In the genomic region with DNA sequence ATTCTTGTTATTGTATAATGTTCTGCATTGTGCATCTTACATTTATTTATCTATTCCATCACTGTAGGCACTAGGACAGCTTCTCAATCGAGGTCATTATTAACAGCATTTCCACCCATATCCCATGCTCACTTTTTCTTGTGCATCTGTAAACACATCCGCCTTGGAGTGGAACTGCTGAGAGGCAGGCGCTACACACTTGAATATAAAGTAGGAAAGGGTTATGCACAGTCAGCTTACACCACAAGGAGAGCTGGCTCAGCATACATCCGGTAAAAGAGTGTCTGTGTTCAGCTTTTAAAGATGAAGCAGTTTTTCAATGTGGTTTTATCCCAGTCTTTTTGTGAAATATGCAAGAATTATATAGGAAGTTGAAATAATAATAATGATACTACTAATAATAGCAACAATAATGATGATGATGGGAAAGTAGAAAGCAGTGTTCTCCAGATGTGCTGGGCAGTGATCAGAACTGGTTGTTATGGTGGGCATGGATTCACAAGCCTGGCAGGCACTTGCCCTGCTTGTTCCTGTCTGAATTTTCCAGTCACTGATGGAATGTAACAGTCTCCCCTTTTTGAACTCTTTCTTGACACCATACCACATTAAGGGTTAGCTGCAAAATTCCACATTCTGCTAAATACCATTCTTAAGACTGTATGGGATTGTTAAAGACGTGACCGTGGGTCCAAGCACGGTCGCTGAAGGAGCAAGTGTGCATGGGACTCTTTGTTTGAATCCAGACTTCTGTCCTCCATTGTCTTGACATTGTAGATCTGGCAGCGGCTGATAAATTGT, we compare ENCODE assay signal across 10 mouse cellular contexts.
DNase-seq lines count a peak whose midpoint lies in the region; ATAC-seq and TF ChIP-seq lines count a peak whose summit lies in the region.
"Had no signal": no experiment of that assay in that cellular context is flagged by ENCODE, and none has a peak within 500 bp of the region (broad histone marks: within the 10 kb centered on the region; RNA-seq: fewer than 3 reads in every experiment).

No protein-coding gene starts in this region.

- DNase-seq in lung, adult 2 months = no peak
- DNase-seq in lung, postnatal 14 days = no peak
- DNase-seq in hindbrain, embryonic 14.5 days (ENCODE audit: low spot score) = no peak
- DNase-seq in yolk sac, embryonic 10.5 days (ENCODE audit: low spot score) = no peak
- no peak for DNase-seq in retina, postnatal 1 day

- no peak for TF ChIP-seq POLR2A in lung, adult 2 months (IDR thresholded peaks at IDR 0.05; ENCODE audit: borderline replicate concordance, extremely low read depth, low read depth, low read length)

- H3K4me2 ChIP-seq in heart, embryonic 13.5 days = peak overlapping the region; percentile 55
- H3K4me2 ChIP-seq in hindbrain, embryonic 14.5 days (replicated peaks) = no peak overlapping the region
- no peak overlapping the region for H3K4me2 ChIP-seq in midbrain, embryonic 15.5 days
- H3K4me2 ChIP-seq: limb, embryonic 12.5 days; stomach, embryonic 15.5 days had no signal

- no peaks in the 10 kb centered on the region for H3K9me3 ChIP-seq in heart, embryonic 13.5 days
- no peaks in the 10 kb centered on the region for H3K9me3 ChIP-seq in hindbrain, embryonic 14.5 days (ENCODE audit: control insufficient read depth, low read length)
- H3K9me3 ChIP-seq in midbrain, embryonic 15.5 days = no peaks in the 10 kb centered on the region
- H3K9me3 ChIP-seq: limb, embryonic 12.5 days; stomach, embryonic 15.5 days had no signal

- no peak for ATAC-seq in heart, embryonic 13.5 days (ENCODE audit: extremely low read depth, insufficient number of reproducible peaks, low FRiP score, low TSS enrichment)
- ATAC-seq in hindbrain, embryonic 14.5 days (ENCODE audit: low FRiP score) = peak; percentile 64; the same call in 1 of the 2 replicates
- ATAC-seq in midbrain, embryonic 15.5 days (replicated peaks) = peak; percentile 68; the same call in 1 of the 2 replicates
- ATAC-seq: Patski had no signal

- TF ChIP-seq CTCF in lung, adult 2 months (IDR thresholded peaks at IDR 0.05; ENCODE audit: insufficient read depth, low read length) = no peak

- no peaks in the 10 kb centered on the region for H3K27me3 ChIP-seq in heart, embryonic 13.5 days (replicated peaks)
- H3K27me3 ChIP-seq in hindbrain, embryonic 14.5 days (ENCODE audit: control insufficient read depth, insufficient read depth, low read length) = no peaks in the 10 kb centered on the region
- H3K27me3 ChIP-seq in midbrain, embryonic 15.5 days (replicated peaks) = no peaks in the 10 kb centered on the region
- H3K27me3 ChIP-seq: limb, embryonic 12.5 days; Patski; stomach, embryonic 15.5 days had no signal

- H3K4me1 ChIP-seq in lung, adult 2 months (ENCODE audit: control insufficient read depth, insufficient read depth, low read length) = peaks cover 11% of the 10 kb centered on the region
- peaks cover 18% of the 10 kb centered on the region for H3K4me1 ChIP-seq in heart, embryonic 13.5 days
- 0 out of 2 replicates have a peak, but pooled peaks cover 9% of the 10 kb centered on the region for H3K4me1 ChIP-seq in hindbrain, embryonic 14.5 days (replicated peaks; ENCODE audit: control insufficient read depth, insufficient read depth, low read length)
- H3K4me1 ChIP-seq in midbrain, embryonic 15.5 days = peaks cover 5% of the 10 kb centered on the region
- H3K4me1 ChIP-seq: limb, embryonic 12.5 days; stomach, embryonic 15.5 days had no signal

- H3K9ac ChIP-seq in heart, embryonic 13.5 days = no peak overlapping the region
- H3K9ac ChIP-seq in hindbrain, embryonic 14.5 days = no peak overlapping the region
- no peak overlapping the region for H3K9ac ChIP-seq in midbrain, embryonic 15.5 days
- H3K9ac ChIP-seq: limb, embryonic 12.5 days; stomach, embryonic 15.5 days had no signal

- no peaks in the 10 kb centered on the region for H3K36me3 ChIP-seq in heart, embryonic 13.5 days
- no peaks in the 10 kb centered on the region for H3K36me3 ChIP-seq in hindbrain, embryonic 14.5 days (replicated peaks; ENCODE audit: control insufficient read depth, insufficient read depth)
- no peaks in the 10 kb centered on the region for H3K36me3 ChIP-seq in midbrain, embryonic 15.5 days (replicated peaks)
- H3K36me3 ChIP-seq: limb, embryonic 12.5 days; stomach, embryonic 15.5 days had no signal

- H3K4me3 ChIP-seq in lung, adult 2 months (replicated peaks; ENCODE audit: extremely low read depth, low read depth, low read length) = peak overlapping the region; percentile 10
- no peak overlapping the region for H3K4me3 ChIP-seq in heart, embryonic 13.5 days
- no peak overlapping the region for H3K4me3 ChIP-seq in hindbrain, embryonic 14.5 days (replicated peaks; ENCODE audit: low read length)
- H3K4me3 ChIP-seq in midbrain, embryonic 15.5 days = no peak overlapping the region
- H3K4me3 ChIP-seq: limb, embryonic 12.5 days; stomach, embryonic 15.5 days had no signal

- peak overlapping the region; percentile 80 for H3K27ac ChIP-seq in heart, embryonic 13.5 days (replicated peaks)
- no peak overlapping the region for H3K27ac ChIP-seq in hindbrain, embryonic 14.5 days
- H3K27ac ChIP-seq in midbrain, embryonic 15.5 days = no peak overlapping the region
- H3K27ac ChIP-seq: limb, embryonic 12.5 days; stomach, embryonic 15.5 days had no signal

- WGBS in lung, adult 2 months = 37% methylated on average over 9 of the region's 9 CpGs
- WGBS in heart, embryonic 13.5 days = 38% methylated on average over 9 of the region's 9 CpGs
- whole genome bisulfite sequencing in hindbrain, embryonic 14.5 days = 47% methylated on average over 9 of the region's 9 CpGs
- WGBS in midbrain, embryonic 15.5 days = 53% methylated on average over 9 of the region's 9 CpGs
